Mouse (Mus musculus): ENCODE results near the gene Art2b. TPM values are rescaled to one million over a fixed set of nuclear protein-coding genes. Genes with fewer than 3 reads are reported as not detected.
"Not testable (repeated sequence)": the region's sequence is repeated elsewhere in the genome, so short reads cannot be mapped to it uniquely, and the experiment has no call there.

Art2b gene
- polyA plus RNA-seq (2012; fragmentation: generic; extraction: Trizol), result not detected
- long read RNA-seq, experiment 1, result 0 reads
- long read RNA-seq, experiment 2, result 0 reads

DNA sequence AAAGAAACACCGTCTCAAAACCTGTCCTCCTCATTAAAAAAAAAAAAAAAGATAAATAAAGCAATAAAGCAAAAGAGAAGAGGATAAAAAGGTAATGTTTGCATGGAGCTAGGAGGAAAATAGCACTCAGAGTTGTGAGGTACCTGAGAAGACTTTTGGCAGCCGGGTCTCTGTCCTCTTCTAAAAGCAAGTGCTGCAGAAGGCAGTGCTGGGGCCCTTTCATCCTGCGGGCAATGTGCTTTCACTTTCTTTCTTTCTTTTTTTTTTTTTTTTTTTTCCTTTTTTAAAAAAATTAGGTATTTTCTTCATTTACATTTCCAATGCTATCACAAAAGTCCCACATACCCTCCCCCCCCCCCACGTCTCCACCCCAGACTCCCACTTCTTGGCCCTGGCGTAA is at the start of gene Art2b:
Art2b (minus strand) TSS at position 193 of the 400 bp plus-strand sequence.
- Histone ChIP-seq H3K27me3 (ENCODE audit: control insufficient read depth, insufficient read depth, insufficient read length) (peaks cover 8% of the 10 kb centered on the region), H3K79me2 (ENCODE audit: control insufficient read depth, insufficient read depth) (no peaks in the 10 kb centered on the region), H3ac (ENCODE audit: control insufficient read depth, insufficient read length, low read depth) (no peak within 1 kb of the TSS), H3K79me3 (ENCODE audit: low read depth) (no peaks in the 10 kb centered on the region), H3K4me3 (ENCODE audit: insufficient read depth, poor library complexity, severe bottlenecking) (no peak within 1 kb of the TSS), H3K36me3 (ENCODE audit: control insufficient read depth, insufficient read depth) (no peaks in the 10 kb centered on the region)
- TF ChIP-seq MYOD1 (IDR thresholded peaks at IDR 0.05; ENCODE audit: control insufficient read depth, insufficient read length, low read depth) (no peak), CTCF (IDR thresholded peaks at IDR 0.05; ENCODE audit: control insufficient read depth, insufficient read depth, insufficient read length) (no peak), USF1 (IDR thresholded peaks at IDR 0.05; ENCODE audit: low read depth) (no peak), FOSL1 (IDR thresholded peaks at IDR 0.05; ENCODE audit: insufficient read depth, low read length, poor library complexity, severe bottlenecking) (no peak), MAX (IDR thresholded peaks at IDR 0.05) (no peak)

DNA sequence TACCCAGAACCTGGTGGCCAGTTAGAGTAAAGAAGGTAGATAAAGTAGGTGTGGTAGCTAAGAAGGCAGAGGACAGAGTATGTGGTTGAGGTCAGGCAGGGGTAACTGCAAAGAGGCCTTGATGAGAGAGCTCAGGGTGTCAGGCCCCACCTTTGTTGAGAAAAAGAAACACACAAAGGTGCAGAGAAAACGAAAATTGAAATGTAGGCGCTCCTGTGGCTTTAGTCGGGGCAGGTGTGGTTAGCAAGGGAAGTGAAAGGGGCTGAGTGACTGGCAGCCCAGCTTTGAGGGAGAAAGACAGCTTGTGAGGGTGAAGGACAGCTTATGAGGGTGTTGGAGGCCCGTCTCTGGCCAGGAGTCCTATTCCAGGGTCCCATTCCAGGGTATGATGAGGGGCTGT is 49.1 kb upstream of the Art2b start:
- TF ChIP-seq FOSL1 (IDR thresholded peaks at IDR 0.05; ENCODE audit: insufficient read depth, low read length, poor library complexity, severe bottlenecking) (no peak), CTCF (IDR thresholded peaks at IDR 0.05; ENCODE audit: control insufficient read depth, insufficient read depth, insufficient read length) (no peak), MYOD1 (IDR thresholded peaks at IDR 0.05; ENCODE audit: control insufficient read depth, insufficient read length, low read depth) (no peak), CEBPB (IDR thresholded peaks at IDR 0.05; ENCODE audit: low read depth) (no peak), USF1 (IDR thresholded peaks at IDR 0.05; ENCODE audit: low read depth) (no peak), MAX (IDR thresholded peaks at IDR 0.05) (no peak), MYOG (IDR thresholded peaks at IDR 0.05; ENCODE audit: control insufficient read depth, extremely low read depth, insufficient read length) (no peak)
- H3K4me3 ChIP-seq (ENCODE audit: insufficient read depth, poor library complexity, severe bottlenecking), result no peak overlapping the region
- H3K27me3 ChIP-seq (ENCODE audit: control insufficient read depth, insufficient read depth, insufficient read length), result peaks cover 9% of the 10 kb centered on the region
- H3ac ChIP-seq (ENCODE audit: control insufficient read depth, insufficient read length, low read depth), result no peak overlapping the region
- H3K79me3 ChIP-seq (ENCODE audit: low read depth), result no peaks in the 10 kb centered on the region
- H3K79me2 ChIP-seq (ENCODE audit: control insufficient read depth, insufficient read depth), result no peaks in the 10 kb centered on the region
- H3K36me3 ChIP-seq (ENCODE audit: control insufficient read depth, insufficient read depth), result no peaks in the 10 kb centered on the region

DNA sequence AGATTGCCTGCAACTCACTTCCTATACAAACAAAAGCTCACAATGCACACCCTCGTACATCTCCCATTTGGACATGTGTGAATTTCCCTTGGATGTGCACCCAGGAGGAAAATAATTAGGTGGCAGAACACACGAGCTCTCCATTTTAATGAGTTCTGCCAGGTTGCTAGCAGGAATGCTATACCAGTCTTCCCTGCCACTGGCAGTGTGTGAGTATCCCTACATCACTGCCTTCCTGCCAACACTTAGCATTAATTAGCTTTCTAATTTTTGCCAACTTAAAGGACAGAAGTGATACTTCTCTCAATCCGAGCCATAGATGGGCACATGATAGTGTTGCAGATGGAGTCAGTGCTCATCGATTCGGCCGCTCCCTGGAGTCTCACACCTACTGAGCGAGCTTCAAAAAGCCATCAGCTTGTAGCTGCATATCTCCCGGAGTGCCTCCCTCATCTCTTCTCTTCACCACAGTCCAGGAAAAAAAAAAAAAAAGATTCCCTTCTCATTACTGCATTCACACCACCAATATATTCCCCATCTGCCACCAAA is 48.3 kb upstream of the Art2b start:
- Histone ChIP-seq H3K36me3 (ENCODE audit: control insufficient read depth, insufficient read depth) (no peaks in the 10 kb centered on the region), H3K4me3 (ENCODE audit: insufficient read depth, poor library complexity, severe bottlenecking) (no peak overlapping the region), H3K79me2 (ENCODE audit: control insufficient read depth, insufficient read depth) (no peaks in the 10 kb centered on the region), H3K27me3 (ENCODE audit: control insufficient read depth, insufficient read depth, insufficient read length) (peaks cover 8% of the 10 kb centered on the region), H3ac (ENCODE audit: control insufficient read depth, insufficient read length, low read depth) (no peak overlapping the region), H3K79me3 (ENCODE audit: low read depth) (no peaks in the 10 kb centered on the region)
- TF ChIP-seq MYOG (IDR thresholded peaks at IDR 0.05; ENCODE audit: control insufficient read depth, extremely low read depth, insufficient read length) (no peak), CEBPB (IDR thresholded peaks at IDR 0.05; ENCODE audit: low read depth) (no peak), USF1 (IDR thresholded peaks at IDR 0.05; ENCODE audit: low read depth) (no peak), CTCF (IDR thresholded peaks at IDR 0.05; ENCODE audit: control insufficient read depth, insufficient read depth, insufficient read length) (no peak), MAX (IDR thresholded peaks at IDR 0.05) (no peak), MYOD1 (IDR thresholded peaks at IDR 0.05; ENCODE audit: control insufficient read depth, insufficient read length, low read depth) (no peak), FOSL1 (IDR thresholded peaks at IDR 0.05; ENCODE audit: insufficient read depth, low read length, poor library complexity, severe bottlenecking) (no peak)

GRCm38 (mm10) chr7:101628481-101628880 is 43.1 kb upstream of the Art2b start:
- Histone ChIP-seq H3K79me2 (ENCODE audit: control insufficient read depth, insufficient read depth) (no peaks in the 10 kb centered on the region), H3K27me3 (ENCODE audit: control insufficient read depth, insufficient read depth, insufficient read length) (peaks cover 4% of the 10 kb centered on the region), H3K36me3 (ENCODE audit: control insufficient read depth, insufficient read depth) (no peaks in the 10 kb centered on the region), H3K79me3 (ENCODE audit: low read depth) (no peaks in the 10 kb centered on the region), H3ac (ENCODE audit: control insufficient read depth, insufficient read length, low read depth) (no peak overlapping the region), H3K4me3 (ENCODE audit: insufficient read depth, poor library complexity, severe bottlenecking) (no peak overlapping the region)
- TF ChIP-seq MAX (IDR thresholded peaks at IDR 0.05) (no peak), MYOD1 (IDR thresholded peaks at IDR 0.05; ENCODE audit: control insufficient read depth, insufficient read length, low read depth) (no peak), CTCF (IDR thresholded peaks at IDR 0.05; ENCODE audit: control insufficient read depth, insufficient read depth, insufficient read length) (no peak), FOSL1 (IDR thresholded peaks at IDR 0.05; ENCODE audit: insufficient read depth, low read length, poor library complexity, severe bottlenecking) (no peak), USF1 (IDR thresholded peaks at IDR 0.05; ENCODE audit: low read depth) (no peak), MYOG (IDR thresholded peaks at IDR 0.05; ENCODE audit: control insufficient read depth, extremely low read depth, insufficient read length) (no peak), CEBPB (IDR thresholded peaks at IDR 0.05; ENCODE audit: low read depth) (no peak)

DNA sequence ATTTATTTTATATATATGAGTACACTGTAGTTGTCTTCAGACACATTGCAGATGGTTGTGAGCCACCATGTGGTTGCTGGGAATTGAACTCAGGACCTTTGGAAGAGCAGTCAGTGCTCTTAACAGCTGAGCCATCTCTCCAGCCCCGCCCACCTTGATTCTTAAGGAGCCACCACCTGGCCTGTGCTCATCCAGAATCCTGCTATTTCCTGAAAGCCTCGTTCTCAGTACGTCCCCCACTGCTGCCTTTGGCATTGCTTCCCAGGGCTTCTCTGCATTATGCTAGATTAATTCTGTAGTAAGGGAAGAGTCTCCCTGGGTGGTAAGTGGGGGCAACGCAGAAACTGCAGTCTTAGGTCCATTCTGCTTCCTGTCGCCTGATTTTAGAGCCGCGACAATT is 41.8 kb upstream of the Art2b start:
- H3K27me3 ChIP-seq (ENCODE audit: control insufficient read depth, insufficient read depth, insufficient read length); H3K36me3 ChIP-seq (ENCODE audit: control insufficient read depth, insufficient read depth); H3K79me3 ChIP-seq (ENCODE audit: low read depth); H3K79me2 ChIP-seq (ENCODE audit: control insufficient read depth, insufficient read depth); H3K4me3 ChIP-seq (ENCODE audit: insufficient read depth, poor library complexity, severe bottlenecking); H3ac ChIP-seq (ENCODE audit: control insufficient read depth, insufficient read length, low read depth): not testable (repeated sequence)

DNA sequence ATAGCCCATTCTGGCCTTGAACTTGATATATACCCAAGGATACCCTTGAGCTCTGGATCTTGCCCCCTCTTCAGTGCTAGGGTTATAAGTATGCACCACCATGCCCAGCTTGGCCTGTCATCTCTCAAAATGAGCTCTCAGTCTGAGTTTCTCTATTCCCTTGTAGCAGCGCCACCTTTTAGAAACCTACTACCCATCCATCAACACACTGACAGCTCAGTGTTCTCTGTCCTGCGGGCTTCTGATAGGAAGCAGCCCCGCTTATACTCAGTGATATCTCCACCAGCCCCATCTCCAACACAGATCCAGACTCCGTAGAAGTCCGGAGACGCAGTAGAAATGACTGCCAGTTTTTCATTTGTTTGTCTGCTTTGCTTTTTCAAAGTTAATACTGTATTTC is 38.9 kb upstream of the Art2b start:
- no peak for TF ChIP-seq MYOG (IDR thresholded peaks at IDR 0.05; ENCODE audit: control insufficient read depth, extremely low read depth, insufficient read length)
- no peak for TF ChIP-seq FOSL1 (IDR thresholded peaks at IDR 0.05; ENCODE audit: insufficient read depth, low read length, poor library complexity, severe bottlenecking)
- TF ChIP-seq CEBPB (IDR thresholded peaks at IDR 0.05; ENCODE audit: low read depth), result no peak
- TF ChIP-seq MAX (IDR thresholded peaks at IDR 0.05), result no peak
- TF ChIP-seq USF1 (IDR thresholded peaks at IDR 0.05; ENCODE audit: low read depth), result no peak
- TF ChIP-seq MYOD1 (IDR thresholded peaks at IDR 0.05; ENCODE audit: control insufficient read depth, insufficient read length, low read depth), result no peak
- no peak for TF ChIP-seq CTCF (IDR thresholded peaks at IDR 0.05; ENCODE audit: control insufficient read depth, insufficient read depth, insufficient read length)
- H3K27me3 ChIP-seq (ENCODE audit: control insufficient read depth, insufficient read depth, insufficient read length), result no peaks in the 10 kb centered on the region

GRCm38 (mm10) chr7:101621861-101622260 is 36.5 kb upstream of the Art2b start:
- not testable (repeated sequence) for H3K36me3 ChIP-seq (ENCODE audit: control insufficient read depth, insufficient read depth); H3ac ChIP-seq (ENCODE audit: control insufficient read depth, insufficient read length, low read depth); H3K4me3 ChIP-seq (ENCODE audit: insufficient read depth, poor library complexity, severe bottlenecking); H3K27me3 ChIP-seq (ENCODE audit: control insufficient read depth, insufficient read depth, insufficient read length); H3K79me2 ChIP-seq (ENCODE audit: control insufficient read depth, insufficient read depth); H3K79me3 ChIP-seq (ENCODE audit: low read depth)

More for the DNA sequence above, 38.9 kb upstream of the Art2b start:
- Histone ChIP-seq H3K79me3 (ENCODE audit: low read depth) (no peaks in the 10 kb centered on the region), H3K4me3 (ENCODE audit: insufficient read depth, poor library complexity, severe bottlenecking) (no peak overlapping the region), H3K36me3 (ENCODE audit: control insufficient read depth, insufficient read depth) (no peaks in the 10 kb centered on the region), H3K79me2 (ENCODE audit: control insufficient read depth, insufficient read depth) (no peaks in the 10 kb centered on the region), H3ac (ENCODE audit: control insufficient read depth, insufficient read length, low read depth) (no peak overlapping the region)
